Mouse (Mus musculus): Measurements from ENCODE around the gene Tmem59l.

DNA sequence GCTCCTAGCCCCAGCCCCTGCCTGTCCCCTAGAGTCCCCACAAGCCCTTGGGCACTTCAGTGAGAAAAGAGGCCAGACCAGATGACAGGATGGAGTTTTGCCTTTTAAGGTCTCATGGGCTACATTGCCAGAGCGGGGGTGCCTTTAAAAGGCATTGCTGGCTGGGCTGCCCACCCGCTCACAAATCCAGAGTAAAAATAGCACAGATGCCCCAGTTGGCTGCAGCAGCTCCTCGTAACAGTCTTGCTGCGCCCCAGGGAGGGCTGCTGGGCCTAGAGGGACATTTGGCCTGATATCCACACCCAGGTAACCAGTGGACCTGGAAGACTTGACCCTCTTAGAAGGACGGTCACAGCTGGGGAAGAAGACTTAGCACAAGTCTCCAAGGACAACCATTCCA is 33.3 kb downstream of the Tmem59l start:
- TF ChIP-seq CTCF (IDR thresholded peaks at IDR 0.05; ENCODE audit: low read depth, low read length) (no peak), POLR2A (IDR thresholded peaks at IDR 0.05; ENCODE audit: extremely low read depth, insufficient read depth, low read length) (no peak)

All from liver, adult 2 months (tissue).